Mouse (Mus musculus): ENCODE data around the gene Pam.
"Not testable (repeated sequence)": the region's sequence is repeated elsewhere in the genome, so short reads cannot be mapped to it uniquely, and the experiment has no call there.

Pam gene

DNA sequence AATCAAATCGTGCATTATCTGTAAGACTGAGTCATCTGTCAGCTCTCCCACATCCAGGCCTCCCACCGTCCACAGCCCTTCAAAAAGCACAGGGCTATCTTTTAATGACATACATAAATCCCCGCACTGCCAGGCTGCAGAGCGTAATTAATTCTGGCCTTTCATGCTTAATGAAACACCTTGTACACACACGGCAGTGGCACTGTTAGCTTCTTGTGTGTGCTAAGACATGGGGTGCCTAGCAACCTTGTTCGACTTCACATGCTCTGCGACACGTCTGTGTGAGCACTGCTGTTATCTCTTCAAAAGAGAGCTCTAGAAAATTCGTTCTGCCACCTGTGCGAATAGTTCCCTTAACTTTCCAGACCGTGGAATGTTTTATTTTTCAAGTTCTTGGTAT is 120.5 kb downstream of the Pam start:
- no peak for DNase-seq (ENCODE audit: low read depth in 2 of 2, low spot score in 2 of 2)

DNA sequence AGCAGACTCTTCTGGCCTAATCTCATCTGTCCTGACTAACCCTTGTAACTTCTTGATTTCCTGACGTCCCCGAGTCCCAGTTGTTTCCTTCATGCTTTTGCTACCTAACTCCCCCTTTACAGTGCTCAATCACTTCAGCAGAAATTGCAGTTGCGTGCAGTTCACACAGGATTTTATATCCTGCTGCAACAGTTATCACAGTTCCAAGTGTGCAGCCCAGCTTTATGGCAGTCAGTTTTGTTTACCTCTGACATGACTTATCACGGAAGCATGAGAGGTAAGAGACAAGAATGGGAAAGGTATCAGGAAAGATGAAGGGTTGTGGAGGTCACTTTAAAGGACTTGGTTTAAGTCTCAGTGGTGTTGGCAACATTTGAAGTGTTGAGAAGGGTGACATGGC is 125.7 kb downstream of the Pam start:
- DNase-seq (ENCODE audit: low read depth in 2 of 2, low spot score in 2 of 2): no peak

DNA sequence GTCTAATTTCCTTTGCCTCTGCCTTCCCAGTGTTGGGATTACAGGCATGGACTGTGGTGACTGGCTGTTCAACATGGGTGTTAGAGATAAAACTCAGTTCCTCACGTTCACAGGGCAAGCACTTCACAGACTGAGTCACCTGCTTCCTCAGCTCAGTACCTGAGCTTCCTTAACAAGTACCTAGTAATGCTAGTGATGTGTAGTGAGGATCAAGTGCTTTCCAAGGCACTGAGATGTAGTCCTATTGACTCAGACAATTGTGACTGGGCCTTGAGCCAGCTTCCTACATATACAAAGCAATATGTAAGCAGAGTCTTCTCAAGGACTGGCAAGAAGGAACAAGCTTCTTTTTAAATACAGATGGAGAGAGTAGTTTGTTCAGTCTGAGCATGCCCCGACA is 131.7 kb downstream of the Pam start:
- DNase-seq (ENCODE audit: low read depth in 2 of 2, low spot score in 2 of 2): no peak

DNA sequence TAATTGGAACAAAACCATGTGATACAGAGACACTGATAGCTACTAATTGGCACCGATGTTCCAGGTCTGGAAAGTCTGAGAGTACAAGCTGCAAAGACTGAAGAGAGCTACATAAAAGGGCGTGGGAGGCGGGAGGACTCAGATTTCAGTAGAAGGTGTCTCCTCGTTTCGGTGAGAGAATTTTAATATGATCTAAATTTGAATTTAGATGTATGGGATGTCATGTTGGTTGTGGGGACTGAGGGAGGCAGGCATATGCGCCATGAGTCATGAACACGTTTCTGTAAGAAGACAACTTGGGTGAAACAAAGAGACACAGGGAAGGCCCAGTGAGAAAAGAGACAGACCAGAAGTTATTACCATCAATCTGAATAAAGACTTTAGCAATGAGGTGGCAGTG is 133.3 kb downstream of the Pam start:
- DNase-seq (ENCODE audit: low read depth in 2 of 2, low spot score in 2 of 2): no peak

DNA sequence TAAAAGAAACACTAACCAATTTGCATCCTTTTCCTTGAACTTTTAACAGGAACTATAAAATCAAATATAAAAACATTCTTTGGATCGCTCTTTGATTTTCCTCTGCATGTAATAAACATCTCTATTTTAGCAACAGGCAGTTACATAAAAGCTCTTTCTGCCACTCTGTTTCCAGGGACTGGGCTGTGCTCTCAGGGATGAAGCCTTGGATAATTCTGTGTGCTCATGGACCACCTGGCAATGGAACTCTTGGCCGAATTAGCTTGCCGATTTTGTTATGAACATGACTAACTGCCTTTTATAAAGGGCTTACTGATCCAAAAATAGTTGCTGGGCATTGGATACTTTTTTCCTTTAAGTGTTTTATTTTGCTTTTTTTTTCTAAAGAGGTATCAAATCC is 134.8 kb downstream of the Pam start:
- no peak for DNase-seq (ENCODE audit: low read depth in 2 of 2, low spot score in 2 of 2)

DNA sequence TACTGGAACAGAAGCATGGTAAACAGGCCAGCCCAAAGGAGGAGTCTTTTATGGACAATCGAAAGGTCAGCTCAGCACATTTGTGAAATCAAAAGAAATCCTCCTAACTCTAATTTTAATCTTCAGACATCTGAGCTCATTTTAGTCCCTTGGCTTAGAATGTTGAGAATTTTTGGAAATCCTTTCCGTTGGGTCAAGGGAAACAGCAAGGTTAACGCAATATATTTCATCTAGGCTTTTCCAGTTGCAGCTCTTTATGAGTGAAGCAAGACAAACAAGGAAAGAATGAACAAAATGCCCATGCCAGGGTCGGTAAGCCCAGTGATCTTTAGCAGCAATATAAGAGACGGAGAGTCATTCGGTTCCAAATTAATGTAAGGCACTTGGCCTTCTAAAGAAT is 135.3 kb downstream of the Pam start:
- DNase-seq (ENCODE audit: low read depth in 2 of 2, low spot score in 2 of 2): no peak

DNA sequence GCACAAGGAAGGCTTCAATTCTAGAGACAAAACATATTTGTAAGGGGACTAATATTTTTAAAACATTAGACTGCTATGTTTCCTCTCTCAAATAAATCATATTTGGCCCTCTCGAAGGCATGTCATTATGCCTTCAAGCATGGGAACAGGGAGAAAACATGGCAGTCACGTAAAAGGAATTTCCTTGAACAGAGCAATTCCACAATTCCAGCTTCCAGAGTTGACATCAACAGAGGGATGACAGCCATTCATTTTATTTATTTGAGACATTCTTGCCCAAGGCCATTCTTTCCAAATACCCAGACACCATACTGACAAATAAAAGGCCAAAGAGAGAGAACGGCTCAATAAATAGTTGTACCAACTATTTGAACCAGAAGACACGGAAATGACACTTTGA is 136.7 kb downstream of the Pam start:
- DNase-seq (ENCODE audit: low read depth in 2 of 2, low spot score in 2 of 2): no peak

DNA sequence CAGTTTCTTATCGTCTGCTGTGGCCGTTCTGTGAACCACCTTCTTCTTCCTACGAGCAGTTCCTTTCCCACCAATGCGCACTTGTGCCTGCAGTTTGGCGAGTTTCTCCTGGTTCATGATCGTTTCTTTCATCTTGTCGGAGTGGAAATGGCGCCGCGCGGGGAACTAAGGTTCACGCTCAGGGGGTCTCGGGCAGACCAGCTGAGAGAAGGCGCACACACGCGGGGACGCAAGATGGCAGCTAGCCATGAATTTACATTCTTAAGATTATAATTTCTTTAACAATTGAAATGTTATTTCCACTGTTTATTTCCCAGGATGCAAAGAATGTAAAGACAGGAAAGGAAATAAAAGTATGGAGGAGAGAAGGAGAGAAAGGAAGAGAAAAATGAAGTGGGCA is 146.2 kb downstream of the Pam start:
- not testable (repeated sequence) for DNase-seq (ENCODE audit: low read depth in 2 of 2, low spot score in 2 of 2)

DNA sequence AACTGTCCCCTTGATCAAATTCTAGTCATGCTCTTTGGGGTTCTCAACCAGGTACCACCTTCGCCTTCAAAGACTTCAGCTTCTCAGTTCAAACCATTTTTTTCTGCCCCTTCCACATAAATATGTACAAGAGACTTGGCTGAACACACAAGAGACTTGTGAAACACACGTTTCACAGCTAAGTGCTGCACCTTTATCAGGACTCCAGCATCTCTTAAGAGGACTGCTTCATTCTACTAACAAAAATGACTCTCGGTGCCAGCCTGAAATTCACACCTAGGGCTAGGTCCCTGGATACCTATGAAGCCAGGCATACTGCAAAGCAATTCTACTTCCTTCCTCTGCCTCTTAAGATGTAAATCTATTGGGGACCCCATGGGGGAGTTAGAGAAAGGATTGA is 148.3 kb downstream of the Pam start:
- no peak for DNase-seq (ENCODE audit: low read depth in 2 of 2, low spot score in 2 of 2)

DNA sequence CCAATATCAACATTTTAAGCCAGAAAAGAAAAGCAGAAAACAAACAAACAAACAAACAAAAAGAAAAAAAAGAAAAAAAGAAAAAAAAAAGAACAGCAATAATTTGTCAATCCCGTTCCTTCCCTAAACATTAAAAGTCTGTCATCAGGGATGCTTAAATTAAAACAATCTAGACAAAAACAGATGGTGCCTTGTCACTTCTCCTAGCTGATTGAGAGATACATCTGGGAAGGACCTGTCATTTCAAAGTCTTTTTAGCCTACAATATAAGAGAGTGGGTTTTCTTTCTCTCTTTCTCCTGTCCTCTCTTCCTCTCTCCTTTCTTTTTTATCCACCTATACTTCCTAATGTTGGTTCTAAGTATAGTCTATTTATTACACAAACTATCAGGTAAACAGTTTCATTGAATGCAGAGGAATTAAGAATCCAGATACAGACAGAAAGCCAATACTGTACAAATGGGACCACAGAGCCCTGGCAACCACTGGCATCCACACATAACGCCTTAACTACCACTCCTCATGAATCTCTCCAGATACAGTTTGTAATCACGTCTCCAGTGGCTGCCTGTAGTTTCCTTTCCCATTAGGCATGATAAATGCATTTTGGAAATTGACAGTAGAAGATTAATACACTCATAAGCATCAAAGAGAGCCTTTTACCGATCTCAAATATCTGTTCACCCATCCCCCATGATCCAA is 151.4 kb downstream of the Pam start:
- DNase-seq (ENCODE audit: low read depth in 2 of 2, low spot score in 2 of 2): no peak

DNA sequence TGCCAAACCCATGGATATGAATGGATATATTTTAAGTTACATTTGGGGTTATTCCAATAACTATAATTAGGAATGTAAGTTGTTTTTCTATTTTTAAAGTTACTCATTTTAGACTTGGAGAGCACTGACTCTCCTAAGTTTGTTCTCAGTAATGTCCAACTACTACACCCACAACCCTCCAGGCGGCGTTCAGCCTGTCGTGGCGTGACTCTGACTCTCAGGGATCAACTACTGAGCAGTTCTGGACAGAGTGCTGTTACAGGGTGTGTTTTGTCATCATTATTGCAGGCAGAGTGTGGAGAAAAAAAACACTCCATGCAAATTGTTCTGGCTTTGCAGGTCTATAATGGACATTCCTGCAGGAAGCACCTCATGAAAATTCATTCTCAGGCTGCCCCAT is 152.0 kb downstream of the Pam start:
- DNase-seq (ENCODE audit: low read depth in 2 of 2, low spot score in 2 of 2): no peak

DNA sequence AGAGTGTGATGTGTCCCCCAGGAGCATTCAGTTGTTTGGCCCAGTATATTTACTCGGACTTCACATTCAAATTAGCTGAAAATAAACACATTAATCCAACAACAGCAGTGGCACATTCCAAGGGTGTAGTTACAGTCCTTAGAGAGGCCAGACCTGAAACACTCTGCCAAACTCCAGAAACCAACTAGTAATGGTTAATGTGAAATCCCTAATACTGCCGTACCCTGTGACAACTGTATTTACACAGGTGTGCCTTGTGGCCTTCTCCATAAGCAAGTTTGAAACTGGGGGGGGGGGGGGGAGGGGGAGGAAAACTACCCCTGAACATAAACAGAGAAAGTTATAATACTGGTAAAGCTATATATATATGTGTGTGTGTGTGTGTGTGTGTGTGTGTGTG is 152.5 kb downstream of the Pam start:
- DNase-seq (ENCODE audit: low read depth in 2 of 2, low spot score in 2 of 2): no peak

DNA sequence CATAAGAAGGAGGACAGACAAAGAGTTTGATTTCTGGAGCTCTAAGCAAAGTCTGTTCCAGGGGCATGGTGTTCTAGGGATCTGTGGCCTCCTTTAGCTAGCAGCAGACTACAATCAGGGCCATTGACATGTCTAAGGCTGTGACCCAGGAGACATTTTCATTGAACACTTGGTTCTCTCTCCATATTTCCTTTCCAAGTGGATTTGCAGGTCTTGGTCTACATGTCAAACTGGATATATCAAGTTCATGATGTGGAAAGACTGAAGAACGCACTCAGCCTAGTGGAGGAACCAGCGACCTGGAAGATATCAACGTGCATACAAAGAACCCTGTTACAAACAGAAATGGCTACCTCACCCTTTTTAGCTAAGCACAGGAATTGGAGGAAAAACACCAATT is 156.9 kb downstream of the Pam start:
- DNase-seq (ENCODE audit: low read depth in 2 of 2, low spot score in 2 of 2): no peak

DNA sequence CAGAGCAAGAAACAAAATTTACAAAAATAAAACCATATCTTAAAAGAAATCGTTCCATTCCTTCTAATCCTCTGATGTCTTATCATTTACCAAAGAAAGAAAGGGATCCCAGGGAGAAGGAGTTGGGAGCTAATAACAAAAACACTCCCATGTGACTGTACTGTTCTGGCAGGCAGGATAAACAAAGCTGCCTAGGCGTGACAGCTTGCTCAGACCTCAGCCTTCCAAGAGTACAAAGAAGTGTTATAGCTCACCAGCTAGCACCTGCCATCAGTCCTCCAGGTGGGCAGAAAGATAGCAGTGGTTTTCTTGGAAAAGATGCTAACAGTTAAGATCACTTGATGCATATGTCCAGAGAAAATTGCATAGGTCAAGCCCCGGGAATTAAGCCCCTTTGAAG is 157.4 kb downstream of the Pam start:
- no peak for DNase-seq (ENCODE audit: low read depth in 2 of 2, low spot score in 2 of 2)

DNA sequence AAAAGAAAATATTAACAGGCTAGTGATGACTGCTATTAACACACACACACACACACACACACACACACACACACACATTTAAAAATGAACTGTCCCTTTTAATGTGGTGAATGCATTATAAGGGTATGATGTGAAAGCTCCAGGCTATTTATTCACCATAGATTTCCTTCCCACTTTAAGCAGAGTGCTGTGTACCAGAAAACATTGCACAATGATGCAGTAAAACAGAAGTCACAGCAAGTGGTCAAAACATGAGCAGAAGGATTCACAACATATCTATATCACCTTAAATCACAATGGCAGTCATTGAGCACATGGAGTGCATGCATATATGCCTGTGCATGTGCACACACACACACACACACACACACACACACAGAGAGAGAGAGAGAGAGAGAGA is 160.5 kb downstream of the Pam start:
- DNase-seq (ENCODE audit: low read depth in 2 of 2, low spot score in 2 of 2): no peak

DNA sequence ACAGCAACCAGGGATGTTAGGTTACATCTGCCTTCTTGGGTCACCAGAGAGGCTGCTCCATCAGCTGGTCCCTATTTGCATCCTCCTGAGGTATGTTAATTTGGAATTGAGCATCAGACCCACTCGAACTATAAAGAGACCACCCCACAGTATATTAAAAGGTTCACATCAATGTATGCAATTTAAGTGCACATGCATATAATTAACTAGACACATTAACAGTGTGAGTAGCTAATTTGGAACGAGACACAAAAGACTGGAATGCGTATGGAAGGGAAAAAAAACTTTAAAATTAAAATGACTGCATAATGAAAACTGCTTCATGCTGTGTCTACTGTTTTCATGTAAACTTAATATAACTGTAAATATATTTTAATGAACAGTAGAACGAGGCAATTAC is 164.2 kb downstream of the Pam start:
- DNase-seq (ENCODE audit: low read depth in 2 of 2, low spot score in 2 of 2): no peak

DNA sequence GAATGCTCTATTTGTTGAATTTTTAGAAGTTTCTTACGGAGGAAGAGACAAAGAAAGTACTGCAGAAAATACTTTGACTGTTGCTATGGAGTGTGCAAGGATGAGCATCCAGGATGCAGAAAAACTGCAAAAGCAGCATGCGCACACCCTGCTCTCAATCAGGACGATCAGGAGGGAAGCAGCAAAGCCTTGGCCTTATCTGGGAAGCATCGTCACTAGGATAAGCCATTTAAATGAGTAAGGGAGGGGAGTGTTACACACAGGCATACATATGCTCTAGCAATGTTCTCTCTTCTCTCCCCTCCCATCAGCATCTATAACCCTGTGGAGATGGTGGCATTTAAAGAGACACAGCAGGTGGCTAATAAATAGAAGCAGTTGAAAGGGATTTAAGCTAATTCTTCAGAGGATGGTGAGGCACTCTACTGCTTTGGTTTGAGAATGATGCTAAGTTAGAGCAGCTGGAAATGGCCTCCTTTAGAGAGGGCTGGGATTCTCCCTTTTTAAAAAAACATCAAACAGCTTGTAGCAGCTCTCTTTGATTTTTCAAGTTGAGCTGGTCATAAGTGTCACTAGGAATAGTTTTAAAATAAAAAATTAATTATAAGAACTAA is 165.9 kb downstream of the Pam start:
- no peak for DNase-seq (ENCODE audit: low read depth in 2 of 2, low spot score in 2 of 2)

DNA sequence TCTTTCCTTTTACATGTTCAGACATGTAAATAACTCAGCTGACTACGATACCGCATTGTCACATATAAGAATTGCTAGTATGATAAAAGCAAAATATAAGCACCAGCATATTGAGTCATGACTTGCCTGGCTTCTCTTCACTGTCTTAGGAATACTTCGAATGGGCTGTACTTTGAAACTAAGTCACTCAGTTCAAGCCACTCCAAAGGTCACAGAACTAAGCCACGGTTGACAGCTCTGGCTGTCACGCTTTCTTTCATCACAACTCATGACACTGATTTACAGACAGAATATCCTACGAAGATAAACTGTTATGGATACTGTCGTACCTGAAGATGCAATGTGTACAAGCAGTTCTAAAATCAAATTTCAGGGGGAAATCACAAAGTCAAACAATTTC is 168.7 kb downstream of the Pam start:
- no peak for DNase-seq (ENCODE audit: low read depth in 2 of 2, low spot score in 2 of 2)

DNA sequence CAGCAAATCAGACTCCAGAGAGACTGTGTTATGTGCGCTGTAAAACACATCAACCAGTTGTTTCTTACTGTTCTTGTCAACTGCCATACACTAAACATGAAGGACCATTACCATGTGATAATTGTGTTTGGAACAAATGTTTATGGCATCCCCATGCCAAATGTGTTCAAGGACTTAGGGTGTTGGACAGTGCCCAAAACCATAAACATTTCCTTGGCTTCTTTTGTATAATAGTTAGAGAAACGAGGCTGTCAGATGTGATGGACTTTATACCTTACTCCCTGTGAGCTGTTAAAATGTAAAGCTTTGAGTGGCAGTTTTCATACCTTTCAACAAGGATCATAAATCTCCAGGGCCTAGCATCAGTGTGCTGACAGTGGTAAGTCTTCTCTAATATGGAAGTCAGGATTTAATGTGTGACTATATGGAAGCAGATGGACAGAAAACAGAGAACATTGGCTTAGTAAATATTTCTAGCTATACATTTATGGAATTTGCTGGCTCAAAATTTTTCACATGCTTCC is 169.4 kb downstream of the Pam start:
- DNase-seq (ENCODE audit: low read depth in 2 of 2, low spot score in 2 of 2): no peak

DNA sequence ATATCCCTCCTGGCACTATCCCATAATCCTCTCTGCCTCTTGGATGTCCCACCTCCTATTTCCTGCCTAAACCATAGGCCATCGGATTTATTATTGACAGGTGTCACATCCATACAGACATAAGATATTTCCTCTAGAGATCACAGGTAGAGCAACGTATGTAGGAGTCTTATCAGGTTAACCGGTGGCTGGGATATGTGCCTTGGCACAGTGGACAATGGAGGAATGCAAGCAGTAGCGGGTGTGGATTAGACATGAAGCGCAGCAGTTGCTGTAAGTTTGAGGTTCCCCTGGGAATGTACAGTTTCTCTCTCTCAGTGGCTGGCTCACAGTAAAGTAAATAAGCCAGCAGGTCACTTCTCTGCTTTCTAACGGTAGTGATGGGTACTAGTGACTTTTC is 173.1 kb downstream of the Pam start:
- no peak for DNase-seq (ENCODE audit: low read depth in 2 of 2, low spot score in 2 of 2)

DNA sequence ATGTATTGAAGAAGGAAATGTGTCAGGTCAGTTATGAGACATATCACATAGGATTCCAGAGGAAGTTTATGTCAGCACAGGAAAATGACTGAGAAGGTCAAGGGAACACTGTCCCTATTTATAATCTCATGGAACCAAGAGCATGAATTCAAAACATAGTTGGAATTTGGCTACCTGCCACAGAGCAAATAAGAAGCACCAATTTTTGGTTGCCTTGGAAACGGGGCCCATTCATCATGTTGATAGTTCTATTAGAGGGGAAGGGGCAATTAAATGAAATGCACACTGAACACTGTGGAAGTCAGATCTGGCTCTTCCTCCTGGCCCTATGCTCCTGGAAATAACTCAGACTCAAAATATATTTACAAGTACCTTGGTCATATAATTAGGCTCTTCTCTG is 173.6 kb downstream of the Pam start:
- no peak for DNase-seq (ENCODE audit: low read depth in 2 of 2, low spot score in 2 of 2)

DNA sequence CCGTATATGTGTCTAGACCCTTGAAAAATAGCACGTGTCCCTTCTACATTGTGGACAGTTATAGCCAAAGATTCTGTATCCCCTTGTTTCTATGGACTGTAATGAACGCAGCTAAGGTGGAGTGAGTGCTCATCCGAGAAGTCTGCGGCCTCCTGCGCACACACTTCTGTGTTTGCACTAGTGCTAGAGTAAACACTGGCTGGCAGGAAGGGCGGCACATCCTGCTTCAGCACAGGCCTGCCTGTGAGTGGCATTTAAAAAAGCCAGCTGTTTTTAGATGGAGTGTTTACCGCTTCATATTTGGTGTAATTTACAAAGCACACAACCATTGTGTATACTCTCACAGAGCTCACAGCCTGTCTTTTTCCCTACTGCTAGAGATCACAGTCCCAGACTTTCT is 177.0 kb downstream of the Pam start:
- DNase-seq (ENCODE audit: low read depth in 2 of 2, low spot score in 2 of 2): peak in 1 of 2 experiments; percentile 4

DNA sequence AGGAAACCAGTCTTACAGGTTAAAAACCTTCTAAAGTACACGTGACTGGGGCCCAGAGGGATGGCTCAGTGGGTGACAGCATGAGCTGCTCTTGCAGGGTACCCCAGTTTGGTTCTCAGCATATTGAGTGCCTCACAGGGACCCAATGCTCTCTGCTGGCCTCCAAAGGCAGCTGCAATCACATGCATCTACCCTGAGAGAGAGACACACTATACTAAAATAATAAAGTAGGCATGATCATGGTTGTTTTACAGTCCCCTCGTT is 178.5 kb downstream of the Pam start:
- DNase-seq (ENCODE audit: low read depth in 2 of 2, low spot score in 2 of 2): no peak
